Mouse (Mus musculus) hindbrain, embryonic 10.5 days (tissue): ENCODE measurements around the gene Wdr92. TPM values are rescaled to one million over a fixed set of nuclear protein-coding genes. Genes with fewer than 3 reads are reported as not detected.
A peak's percentile ranks its signal among the peaks of the same experiment; 100 is the strongest.

Experiments used
- DNase-seq: peaks from one replicate; pipeline ENCODE4 v3.0.0-alpha.2; 2017; ENCODE audit warnings: low spot score
- H3K27ac ChIP-seq: fragments of 300-500 bp; sonication (generic); 2 replicates; pipeline ENCODE4 v1.5.1; 2016; ENCODE audit warnings: mild to moderate bottlenecking, moderate library complexity
- H3K27me3 ChIP-seq: fragments of 300-500 bp; sonication (generic); 2 replicates; pipeline ENCODE4 v1.6.1; 2016; ENCODE audit warnings: mild to moderate bottlenecking; ENCODE audit not compliant: poor library complexity, insufficient read depth, severe bottlenecking
- H3K36me3 ChIP-seq: fragments of 300-500 bp; sonication (generic); 2 replicates; pipeline ENCODE4 v1.6.1; 2016; ENCODE audit warnings: mild to moderate bottlenecking, moderate library complexity
- H3K4me1 ChIP-seq: fragments of 300-500 bp; sonication (generic); replicated peaks from 2 replicates; pipeline ENCODE4 v1.6.1; 2016; ENCODE audit warnings: mild to moderate bottlenecking
- H3K4me3 ChIP-seq: fragments of 300-500 bp; sonication (generic); 2 replicates; pipeline ENCODE4 v1.5.1; 2016; ENCODE audit warnings: mild to moderate bottlenecking, moderate library complexity
- H3K9me3 ChIP-seq: fragments of 300-500 bp; sonication (generic); 2 replicates; pipeline ENCODE4 v1.6.1; 2016; ENCODE audit warnings: mild to moderate bottlenecking, moderate library complexity
- WGBS: fragments of 180-500 bp; shearing (Covaris S2); methylation state at CpG from one replicate; pipeline ENCODE4 v1.1.7; 2016; 5-methylcytosine and 5-hydroxymethylcytosine counted together
- polyA plus RNA-seq: library from polyadenylated mRNA; unstranded; fragments of >200 nt; fragmentation: Nextera tagmentation; extraction: Ambion mirVana; gene quantifications from 2 replicates; pipeline ENCODE4 v1.2.1, GENCODE M21; 2016

Gene Wdr92
- polyA plus RNA-seq, 1 experiment from 2014 or later: 25.8 TPM

DNA sequence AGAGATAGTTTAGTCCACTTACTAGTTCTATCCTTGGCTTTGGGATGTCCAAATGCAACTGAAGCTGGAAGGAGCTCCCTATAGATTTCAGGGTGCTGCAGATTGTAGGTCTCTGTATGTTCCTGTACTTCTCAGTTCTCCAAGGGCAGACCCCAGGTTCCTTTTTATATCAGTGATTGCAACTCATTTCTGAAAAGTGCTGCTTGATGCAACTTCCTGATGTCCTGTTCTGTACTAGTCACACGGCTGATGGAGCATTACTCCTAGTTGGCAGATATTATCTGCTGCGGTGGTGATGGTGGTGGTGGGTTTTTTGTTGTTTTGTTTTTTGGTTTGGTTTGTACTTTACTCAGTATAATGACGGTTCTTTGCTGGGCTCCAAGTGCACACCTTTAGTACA lies 1.2 kb upstream of the Wdr92 start:
- 93% methylated on average over 3 of the region's 3 CpGs for WGBS
- no peaks in the 10 kb centered on the region for H3K4me1 ChIP-seq
- peaks cover 4% of the 10 kb centered on the region; the same call in 1 of the 2 replicates for H3K36me3 ChIP-seq
- no peak overlapping the region for H3K4me3 ChIP-seq
- DNase-seq: no peak
- 0 out of 2 replicates have a peak, but pooled peaks cover 4% of the 10 kb centered on the region for H3K9me3 ChIP-seq
- no peak overlapping the region for H3K27ac ChIP-seq
- no peaks in the 10 kb centered on the region for H3K27me3 ChIP-seq

DNA sequence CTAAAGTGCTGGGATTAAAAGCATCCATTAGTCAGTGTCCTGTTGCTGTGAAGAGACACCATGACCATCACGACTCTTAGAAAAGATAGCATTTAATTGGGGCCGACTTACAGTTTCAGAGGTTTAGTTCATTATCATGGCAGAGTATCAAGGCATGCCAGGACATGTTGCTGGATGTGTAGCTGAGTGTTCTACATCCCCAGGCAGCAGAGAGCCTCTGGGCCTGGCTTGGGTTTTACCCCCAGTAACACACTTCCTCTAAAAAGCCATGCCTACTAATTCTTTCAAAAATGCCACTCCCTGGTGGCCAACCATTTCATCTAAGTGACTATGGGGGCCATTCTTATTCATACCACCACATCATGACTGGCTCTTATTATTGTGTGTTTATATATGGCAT lies 1.3 kb downstream of the Wdr92 start:
- H3K9me3 ChIP-seq: no peaks in the 10 kb centered on the region
- DNase-seq: no peak
- peaks cover under 1% of the 10 kb centered on the region; the same call in 1 of the 2 replicates for H3K4me1 ChIP-seq
- H3K27ac ChIP-seq: no peak overlapping the region
- 93% methylated on average over 2 of the region's 2 CpGs for WGBS
- H3K27me3 ChIP-seq: no peaks in the 10 kb centered on the region
- H3K36me3 ChIP-seq: 0 out of 2 replicates have a peak, but pooled peaks cover 4% of the 10 kb centered on the region
- H3K4me3 ChIP-seq: no peak overlapping the region

DNA sequence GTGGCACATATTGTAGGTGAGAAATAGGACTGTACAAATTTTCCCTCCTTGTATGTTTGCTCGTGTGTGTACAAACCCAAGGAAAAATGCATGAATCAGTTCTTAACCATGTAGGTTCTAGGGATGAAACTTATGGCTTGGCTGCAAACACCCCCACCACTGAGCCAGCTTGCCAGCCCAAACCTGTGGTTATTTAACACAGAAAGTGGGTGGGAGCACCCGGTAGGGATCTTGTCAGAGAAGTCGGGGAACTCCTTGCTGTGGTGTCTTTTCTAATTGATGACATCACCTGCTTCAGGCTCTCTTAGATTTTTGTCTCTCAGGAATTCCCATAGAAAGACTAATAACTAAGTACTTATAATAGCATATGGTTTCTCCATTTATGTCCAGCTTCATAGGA lies 5.7 kb downstream of the Wdr92 start:
- WGBS: 92% methylated on average over 3 of the region's 3 CpGs
- Histone ChIP-seq H3K9me3 (no peaks in the 10 kb centered on the region), H3K4me1 (peaks cover 15% of the 10 kb centered on the region; the same call in 1 of the 2 replicates), H3K4me3 (no peak overlapping the region), H3K36me3 (0 out of 2 replicates have a peak, but pooled peaks cover 10% of the 10 kb centered on the region), H3K27me3 (no peaks in the 10 kb centered on the region), H3K27ac (no peak overlapping the region)
- no peak for DNase-seq

DNA sequence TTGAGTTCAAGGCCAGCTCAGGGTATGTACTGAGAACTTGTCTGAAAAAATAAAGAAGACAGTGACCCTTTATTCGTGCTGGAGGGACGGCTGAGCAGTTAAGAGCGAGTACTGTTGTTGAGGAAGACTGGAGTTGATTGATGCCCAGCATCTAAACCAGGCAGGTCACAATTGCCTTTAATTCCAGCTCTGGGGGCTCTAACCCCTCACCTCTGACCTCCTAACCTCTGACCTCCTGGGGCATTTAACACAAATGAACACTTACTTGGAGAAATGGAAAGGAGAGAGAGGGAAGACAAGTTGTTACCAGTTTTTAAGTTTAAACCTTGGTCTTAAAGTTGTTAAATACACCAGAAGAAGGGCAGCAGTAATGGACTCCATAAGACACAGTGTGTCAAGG lies 6.9 kb downstream of the Wdr92 start:
- Histone ChIP-seq H3K36me3 (0 out of 2 replicates have a peak, but pooled peaks cover 6% of the 10 kb centered on the region), H3K27ac (no peak overlapping the region), H3K9me3 (no peaks in the 10 kb centered on the region), H3K4me3 (no peak overlapping the region), H3K27me3 (no peaks in the 10 kb centered on the region), H3K4me1 (peaks cover 15% of the 10 kb centered on the region; the same call in 1 of the 2 replicates)
- DNase-seq: peak; percentile 27
- 17% methylated on average over 3 of the region's 3 CpGs for WGBS

DNA sequence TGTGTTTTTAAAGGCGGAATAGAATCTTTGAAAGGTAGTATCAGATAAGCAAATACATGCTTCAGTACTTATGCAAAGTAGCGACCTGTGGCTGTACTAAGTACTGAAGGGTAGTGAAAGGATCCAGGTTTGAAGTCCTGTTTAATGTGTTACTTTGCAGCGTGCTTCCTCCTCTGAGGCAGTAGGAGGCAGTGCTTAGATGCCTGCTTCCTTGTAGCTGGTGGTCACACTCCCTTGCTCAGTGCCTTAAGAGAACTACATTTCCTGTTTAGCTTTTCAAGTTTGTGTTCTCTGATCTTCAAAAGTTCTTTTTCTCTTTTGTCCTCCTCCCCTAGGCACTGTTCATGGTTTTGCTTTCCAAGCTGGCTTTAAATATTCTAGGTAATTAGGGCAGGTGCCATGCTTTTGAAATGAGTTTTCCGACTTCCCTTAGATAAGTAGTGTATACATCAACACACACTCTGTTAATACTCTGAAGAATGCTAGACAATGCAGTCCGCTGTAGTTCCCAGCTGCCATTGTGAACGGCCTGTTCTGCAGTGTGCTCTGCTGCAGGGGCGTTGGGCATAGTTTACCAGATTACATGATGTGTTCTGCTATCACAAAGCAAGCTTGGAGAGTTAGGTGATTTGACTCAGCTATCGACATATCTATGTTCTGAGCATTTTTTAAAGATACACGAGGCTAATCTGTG lies 10.4 kb downstream of the Wdr92 start:
- no peak overlapping the region for H3K4me3 ChIP-seq
- no peaks in the 10 kb centered on the region for H3K27me3 ChIP-seq
- H3K36me3 ChIP-seq: peaks cover 41% of the 10 kb centered on the region
- 85% methylated on average over 9 of the region's 9 CpGs for WGBS
- H3K9me3 ChIP-seq: no peaks in the 10 kb centered on the region
- DNase-seq: no peak
- peaks cover 15% of the 10 kb centered on the region; the same call in 1 of the 2 replicates for H3K4me1 ChIP-seq
- H3K27ac ChIP-seq: no peak overlapping the region

DNA sequence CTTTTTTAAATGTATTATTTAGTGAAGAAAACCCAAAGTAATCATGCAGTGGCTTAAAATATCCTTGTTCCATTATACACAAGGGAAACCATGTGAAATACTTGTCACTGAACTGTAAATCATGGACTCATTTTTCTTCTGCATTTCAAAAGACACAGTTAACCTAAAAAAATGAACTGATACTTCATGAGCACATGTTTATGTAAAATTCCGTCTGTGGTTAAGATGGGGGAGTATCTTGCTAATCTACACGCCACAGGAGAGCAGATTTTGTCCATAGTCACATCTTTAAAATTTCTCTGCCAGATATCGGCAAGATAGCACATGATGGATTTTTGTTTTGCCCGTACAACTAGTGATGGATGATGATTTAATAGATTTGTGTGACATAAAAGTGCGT lies 17.3 kb downstream of the Wdr92 start:
- Histone ChIP-seq H3K4me1 (no peaks in the 10 kb centered on the region), H3K4me3 (no peak overlapping the region), H3K27me3 (no peaks in the 10 kb centered on the region), H3K36me3 (peaks cover 96% of the 10 kb centered on the region), H3K27ac (no peak overlapping the region), H3K9me3 (no peaks in the 10 kb centered on the region)
- WGBS: 96% methylated on average over 5 of the region's 5 CpGs
- no peak for DNase-seq

DNA sequence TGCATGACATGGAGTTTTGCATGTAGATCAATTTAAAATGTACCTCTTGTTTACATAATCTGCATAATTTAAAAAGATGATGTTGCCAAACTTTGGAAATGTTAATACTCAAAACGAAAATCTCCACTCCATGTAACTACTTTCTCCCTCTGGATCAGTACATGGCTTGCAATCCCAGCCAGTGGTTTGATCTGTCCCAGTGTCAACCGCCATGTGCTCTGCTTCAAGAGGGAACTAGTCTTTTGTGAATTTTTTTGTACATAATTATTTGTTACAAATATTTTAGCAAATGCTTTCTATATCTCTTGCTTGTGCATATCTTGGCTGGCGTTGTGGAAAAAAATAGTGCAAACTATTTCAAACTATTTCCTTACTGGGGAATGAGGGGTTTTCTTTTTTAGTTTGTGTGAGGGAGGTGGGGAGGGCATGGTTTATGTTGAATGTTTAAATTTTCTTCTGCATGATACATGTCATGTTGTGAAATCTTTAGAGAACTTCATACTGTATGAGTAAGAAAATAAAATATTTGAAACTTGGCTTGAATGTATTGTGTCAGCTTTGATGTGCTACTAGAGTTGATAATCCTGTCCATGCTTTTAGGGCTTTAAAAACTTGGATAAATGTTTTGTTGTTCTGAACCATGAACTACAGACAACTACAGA lies 18.1 kb downstream of the Wdr92 start:
- Histone ChIP-seq H3K4me3 (no peak overlapping the region), H3K27ac (no peak overlapping the region), H3K36me3 (peaks cover 95% of the 10 kb centered on the region), H3K9me3 (no peaks in the 10 kb centered on the region), H3K4me1 (no peaks in the 10 kb centered on the region), H3K27me3 (no peaks in the 10 kb centered on the region)
- no peak for DNase-seq
- WGBS: 90% methylated on average over 3 of the region's 3 CpGs

DNA sequence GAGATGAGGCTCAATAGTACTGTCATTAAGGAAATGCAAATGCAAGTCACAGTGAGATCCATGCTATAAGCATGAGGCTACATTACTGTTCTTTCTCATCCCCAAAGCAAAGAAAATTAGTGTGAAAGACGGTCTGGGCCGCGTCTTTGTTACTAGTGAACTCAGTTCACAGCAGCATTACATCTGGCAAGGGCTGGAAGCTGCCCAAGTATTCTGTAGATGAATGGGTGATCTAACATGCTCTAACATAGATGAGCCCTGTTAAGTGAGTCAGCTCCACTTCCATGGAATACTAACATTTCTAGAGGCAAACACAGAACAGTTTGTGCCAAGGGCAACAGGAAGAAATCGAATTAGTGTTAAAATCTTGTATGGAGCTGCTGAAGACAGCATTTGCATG lies 19.0 kb downstream of the Wdr92 start:
- DNase-seq: no peak
- no peaks in the 10 kb centered on the region for H3K4me1 ChIP-seq
- no peak overlapping the region for H3K4me3 ChIP-seq
- H3K9me3 ChIP-seq: no peaks in the 10 kb centered on the region
- H3K27me3 ChIP-seq: no peaks in the 10 kb centered on the region
- H3K27ac ChIP-seq: no peak overlapping the region
- 95% methylated on average over 4 of the region's 4 CpGs for WGBS
- peaks cover 92% of the 10 kb centered on the region for H3K36me3 ChIP-seq

DNA sequence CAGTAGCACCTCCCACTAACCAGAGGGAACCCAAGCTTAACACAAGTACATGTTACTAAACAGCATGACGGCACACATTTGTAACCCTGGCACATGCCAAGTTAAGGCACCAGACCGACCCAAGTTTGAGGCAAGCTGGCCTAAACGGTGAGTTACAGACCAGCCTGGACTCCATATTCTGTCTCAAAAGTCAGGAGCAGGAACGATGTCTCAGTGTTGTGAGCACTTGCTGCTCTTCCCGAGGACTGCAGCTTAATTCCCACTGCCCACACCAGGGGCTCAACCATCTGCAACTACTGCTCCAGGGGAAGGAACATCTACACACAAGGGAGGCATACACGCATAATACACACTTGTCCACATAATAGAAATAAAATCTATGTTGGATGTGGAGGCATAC lies 20.6 kb downstream of the Wdr92 start:
- DNase-seq: no peak
- no peaks in the 10 kb centered on the region for H3K9me3 ChIP-seq
- WGBS: 92% methylated on average over 6 of the region's 6 CpGs
- H3K27ac ChIP-seq: no peak overlapping the region
- H3K4me3 ChIP-seq: no peak overlapping the region
- no peaks in the 10 kb centered on the region for H3K4me1 ChIP-seq
- H3K36me3 ChIP-seq: peaks cover 90% of the 10 kb centered on the region
- H3K27me3 ChIP-seq: no peaks in the 10 kb centered on the region

DNA sequence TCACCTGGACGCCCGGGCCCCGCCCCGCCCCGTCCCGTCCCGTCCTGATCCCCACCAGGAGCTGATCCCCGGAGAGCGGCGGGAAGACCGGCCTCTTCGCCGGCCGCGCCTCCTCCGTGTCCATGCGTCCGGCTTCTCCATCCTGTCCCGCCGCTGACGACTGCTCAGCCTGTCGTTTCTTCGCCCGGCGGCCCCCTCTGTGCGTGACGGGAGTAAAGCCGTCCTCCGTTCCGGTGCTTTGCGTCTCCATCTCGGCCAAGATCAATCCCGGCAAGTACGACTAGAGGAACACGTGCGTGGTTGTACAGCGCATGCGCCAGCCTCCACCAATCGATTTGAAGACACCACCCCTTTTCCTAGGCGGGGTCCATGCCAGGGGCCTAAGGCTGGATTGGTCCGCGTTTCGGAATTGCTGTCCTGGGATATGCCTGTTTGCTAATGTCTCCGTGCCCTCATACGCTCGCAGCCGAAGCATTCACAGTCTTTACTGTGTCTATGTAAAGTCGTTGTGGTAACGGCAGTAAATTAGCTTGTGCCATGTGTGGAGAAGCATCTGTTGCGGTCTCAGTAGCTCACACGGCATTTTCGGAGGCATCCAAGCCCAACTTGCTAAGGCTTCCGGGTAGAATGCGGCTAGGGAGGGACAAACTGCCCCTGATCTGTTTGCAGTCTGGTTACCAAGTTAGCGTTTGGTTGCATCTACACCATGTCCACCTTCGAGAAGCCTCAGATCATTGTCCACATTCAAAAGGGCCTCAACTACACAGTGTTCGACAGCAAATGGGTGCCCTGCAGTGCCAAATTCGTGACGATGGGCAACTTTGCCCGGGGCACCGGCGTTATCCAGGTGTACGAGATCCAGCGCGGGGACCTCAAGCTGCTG lies 29.6 kb downstream of the Wdr92 start, which contains the start of gene Pno1:
Pno1 (minus strand) TSS at position 311 of the 883 bp plus-strand sequence.
- under 1% methylated on average over 65 of the region's 65 CpGs for WGBS
- Histone ChIP-seq H3K27me3 (no peaks in the 10 kb centered on the region), H3K4me3 (peak within 1 kb of the TSS; percentile 80), H3K9me3 (no peaks in the 10 kb centered on the region), H3K36me3 (peaks cover 29% of the 10 kb centered on the region), H3K27ac (peak within 1 kb of the TSS; percentile 97), H3K4me1 (peaks cover 20% of the 10 kb centered on the region)
- peak; percentile 96 for DNase-seq

DNA sequence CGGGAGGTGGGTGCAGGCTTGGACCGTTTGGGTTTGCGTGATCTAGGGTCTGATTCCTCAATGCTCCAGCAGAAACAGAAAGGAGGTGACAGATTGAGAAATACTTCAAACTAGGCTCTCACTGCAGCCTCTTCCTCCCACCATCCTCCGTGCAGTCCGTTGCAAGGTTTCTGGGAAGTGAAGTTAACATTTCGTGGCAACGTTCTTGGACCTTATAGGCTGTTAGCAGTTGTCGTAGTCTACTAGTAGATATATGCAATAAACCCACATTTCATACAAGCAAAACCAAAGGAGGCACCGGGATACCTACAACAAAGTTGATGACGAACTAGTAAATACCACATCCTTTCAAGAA lies 30.2 kb downstream of the Wdr92 start:
- DNase-seq: no peak
- H3K27me3 ChIP-seq: no peaks in the 10 kb centered on the region
- H3K4me3 ChIP-seq: peak overlapping the region; percentile 80
- H3K4me1 ChIP-seq: peaks cover 20% of the 10 kb centered on the region
- H3K27ac ChIP-seq: peak overlapping the region; percentile 97
- H3K9me3 ChIP-seq: no peaks in the 10 kb centered on the region
- WGBS: 2% methylated on average over 10 of the region's 10 CpGs
- H3K36me3 ChIP-seq: peaks cover 24% of the 10 kb centered on the region

DNA sequence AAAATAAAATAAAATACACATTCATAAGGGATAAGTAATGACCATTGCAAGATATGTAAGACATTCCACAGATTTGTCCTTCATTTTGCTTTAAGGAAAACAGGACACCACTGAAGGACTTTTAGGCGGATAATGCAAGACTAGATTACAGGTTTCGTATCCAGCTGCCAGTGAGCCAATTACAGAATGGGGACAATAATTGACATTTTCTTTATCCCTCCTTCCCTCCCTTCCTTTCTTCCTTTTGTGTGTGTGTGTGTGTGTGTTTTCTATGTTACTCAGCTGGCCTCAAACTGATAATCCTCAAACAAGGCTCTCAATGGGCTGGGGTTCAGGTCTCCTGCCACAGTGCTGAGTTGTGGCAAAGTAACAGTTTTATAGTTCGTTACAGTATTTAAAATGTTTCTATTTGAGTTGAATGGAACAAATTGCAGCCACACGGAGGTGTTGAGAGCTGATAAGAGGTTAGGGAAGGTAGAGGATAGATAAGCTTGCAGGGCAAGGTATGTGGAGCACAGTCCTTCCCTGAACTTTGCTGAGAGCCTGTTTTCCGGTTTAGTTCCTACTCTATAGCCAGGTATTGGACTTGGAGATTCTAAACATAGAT lies 31.1 kb downstream of the Wdr92 start:
- Histone ChIP-seq H3K9me3 (no peaks in the 10 kb centered on the region), H3K4me3 (peak overlapping the region; percentile 80; the same call in 1 of the 2 replicates), H3K4me1 (peaks cover 20% of the 10 kb centered on the region), H3K27me3 (no peaks in the 10 kb centered on the region), H3K27ac (no peak overlapping the region), H3K36me3 (peaks cover 16% of the 10 kb centered on the region)
- 82% methylated on average over 5 of the region's 5 CpGs for WGBS
- DNase-seq: no peak
